Mouse (Mus musculus): ENCODE results near the gene Gm13275.

GRCm38 (mm10) chr4:88815928-88816327 is 21.6 kb downstream of the Gm13275 start, which contains the start of gene Ifna7:
- TF ChIP-seq CTCF (conservative IDR thresholded peaks at IDR 0.05; ENCODE audit: low read length) = no peak
- TF ChIP-seq POU5F1 (IDR thresholded peaks at IDR 0.05; ENCODE audit: borderline replicate concordance, low read length) = no peak
